Mouse (Mus musculus) right cerebral cortex, postnatal 14 days (tissue): Measurements from ENCODE around the gene Derl2.

Experiments
- DNase-seq: peaks from one replicate; pipeline ENCODE4 v3.0.0; 2022

Derl2 gene

DNA sequence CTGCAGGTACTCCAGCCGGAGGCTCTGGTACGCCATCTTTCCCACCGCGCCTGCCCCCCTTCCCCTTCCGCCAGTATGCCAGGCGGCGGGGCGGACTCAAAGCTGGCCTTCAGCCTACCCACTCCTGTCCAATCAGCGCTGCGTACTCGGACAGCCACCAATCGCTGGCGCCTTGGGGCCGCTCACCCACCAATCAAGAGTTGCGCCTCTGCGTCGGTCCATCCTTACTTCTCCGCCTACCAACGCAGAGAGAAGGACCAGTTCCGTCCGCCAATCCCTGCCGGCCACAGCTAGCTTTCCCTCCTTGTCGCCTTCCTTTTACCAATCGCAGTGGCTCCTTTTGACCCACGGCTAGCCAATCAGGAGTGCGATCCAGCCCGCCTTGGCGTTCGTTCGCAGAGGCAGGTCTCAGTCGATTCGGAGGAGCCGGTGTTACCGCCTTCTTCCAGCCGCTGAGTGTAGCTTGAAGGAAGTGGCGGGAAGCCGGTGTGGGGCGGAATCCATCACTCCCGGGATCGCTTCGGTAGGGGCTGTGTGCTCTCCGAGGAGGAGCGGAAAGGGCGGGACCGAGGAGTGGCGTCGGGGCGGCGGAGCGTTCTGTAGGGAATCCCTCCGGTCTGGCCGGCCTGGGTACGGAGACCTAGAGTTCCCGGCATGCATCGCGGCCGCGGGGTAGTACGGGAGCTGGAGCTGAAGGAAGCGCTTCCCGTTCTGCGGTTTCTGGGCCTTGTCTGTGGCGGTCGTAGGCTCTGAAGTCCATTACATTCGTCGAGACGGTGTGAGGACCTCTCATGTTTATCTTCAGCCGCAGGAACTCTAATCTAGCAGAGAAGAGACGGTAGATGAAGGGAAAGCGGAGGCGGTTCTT is at the start of gene Derl2, which contains the start of gene Mis12:
Derl2 (minus strand) TSS at position 641 of the 868 bp plus-strand sequence.
Mis12 (plus strand) TSS at position 411 of the 868 bp plus-strand sequence.
- peak; percentile 97 for DNase-seq

DNA sequence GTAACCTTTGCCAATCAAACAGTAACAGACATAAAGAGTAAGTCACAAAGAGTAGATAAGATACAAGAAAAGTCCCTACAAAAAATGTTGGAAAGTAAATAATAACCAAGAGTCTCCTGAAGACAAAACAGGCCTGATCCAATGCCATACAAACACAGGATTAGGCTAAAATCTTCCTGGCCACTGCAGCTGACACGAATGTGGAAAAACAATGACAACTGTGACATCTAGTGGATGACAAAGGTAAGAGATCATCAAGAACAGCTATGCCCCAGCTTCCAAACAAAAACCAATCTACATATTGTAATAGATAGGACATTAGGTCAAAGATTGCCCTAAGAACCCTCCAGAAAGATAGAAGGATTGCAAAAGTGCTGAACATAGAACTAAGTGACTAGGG is 32.9 kb upstream of the Derl2 start:
- DNase-seq: no peak

DNA sequence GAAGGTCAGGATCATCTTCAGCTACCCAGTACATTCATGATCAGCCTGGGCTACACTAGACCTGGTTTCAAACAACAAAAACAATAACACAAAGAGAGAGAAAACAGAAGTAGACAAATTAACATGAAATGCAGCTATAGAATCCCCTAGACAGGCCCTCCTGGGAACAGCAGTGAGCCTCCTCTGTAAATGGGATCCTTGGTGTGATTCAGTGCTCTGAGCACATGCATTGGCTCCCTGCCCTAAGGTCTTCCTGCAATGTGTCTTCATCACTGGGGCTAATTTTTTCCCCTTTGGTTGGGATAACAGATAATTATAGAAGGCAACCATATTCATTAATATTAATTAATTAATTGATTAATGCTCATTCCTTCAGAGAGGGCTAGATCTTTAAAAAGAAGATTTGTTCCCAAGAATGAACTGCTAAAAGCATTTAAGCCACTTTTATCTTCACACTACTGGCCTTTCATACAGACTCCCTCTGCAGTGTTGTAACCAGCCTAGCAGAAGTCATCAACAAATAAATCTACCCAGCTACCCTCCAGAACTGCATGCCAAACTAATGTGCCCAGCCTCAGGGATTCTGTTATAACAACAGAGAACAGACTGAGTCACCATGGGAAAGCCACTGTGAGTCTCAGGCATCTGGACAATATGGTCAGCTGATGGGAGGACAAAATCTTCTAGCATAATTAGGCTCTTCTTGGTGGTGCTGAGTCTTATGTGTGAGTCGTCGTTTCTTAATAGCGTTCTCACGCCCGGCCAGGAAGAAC is 20.1 kb upstream of the Derl2 start:
- DNase-seq: no peak

DNA sequence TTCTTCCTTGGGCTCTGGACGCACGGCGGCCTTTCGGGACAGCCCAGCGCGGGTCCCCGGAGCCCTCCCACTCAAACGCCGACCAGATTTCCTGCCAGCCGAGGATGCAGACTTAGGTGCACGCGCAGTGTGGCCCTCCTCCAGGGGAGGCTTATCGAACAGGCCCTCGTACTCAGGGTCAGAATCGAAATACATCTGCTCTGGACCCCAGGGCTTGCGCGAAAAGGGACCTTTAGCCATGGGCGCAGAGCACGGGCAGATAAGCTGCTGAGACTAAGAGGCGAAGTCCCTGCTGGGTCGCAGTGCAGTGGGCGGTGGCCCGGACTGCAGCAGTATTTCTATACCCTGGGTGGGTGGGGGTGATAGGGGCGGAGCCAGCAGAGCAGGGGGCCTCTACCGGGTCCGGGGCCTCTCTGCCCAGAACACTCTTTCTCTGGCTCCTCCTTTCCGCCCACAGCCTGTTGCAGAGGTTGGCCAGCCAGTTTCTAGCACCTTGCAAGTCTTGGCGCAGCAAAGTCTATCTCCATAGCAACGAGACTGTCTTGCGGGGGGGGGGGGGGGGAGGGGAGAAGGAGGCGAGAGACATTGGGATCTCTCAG is 13.6 kb upstream of the Derl2 start, which contains the start of gene 6330403K07Rik:
6330403K07Rik (minus strand) TSS at position 351 of the 599 bp plus-strand sequence.
- peak; percentile 60 for DNase-seq

DNA sequence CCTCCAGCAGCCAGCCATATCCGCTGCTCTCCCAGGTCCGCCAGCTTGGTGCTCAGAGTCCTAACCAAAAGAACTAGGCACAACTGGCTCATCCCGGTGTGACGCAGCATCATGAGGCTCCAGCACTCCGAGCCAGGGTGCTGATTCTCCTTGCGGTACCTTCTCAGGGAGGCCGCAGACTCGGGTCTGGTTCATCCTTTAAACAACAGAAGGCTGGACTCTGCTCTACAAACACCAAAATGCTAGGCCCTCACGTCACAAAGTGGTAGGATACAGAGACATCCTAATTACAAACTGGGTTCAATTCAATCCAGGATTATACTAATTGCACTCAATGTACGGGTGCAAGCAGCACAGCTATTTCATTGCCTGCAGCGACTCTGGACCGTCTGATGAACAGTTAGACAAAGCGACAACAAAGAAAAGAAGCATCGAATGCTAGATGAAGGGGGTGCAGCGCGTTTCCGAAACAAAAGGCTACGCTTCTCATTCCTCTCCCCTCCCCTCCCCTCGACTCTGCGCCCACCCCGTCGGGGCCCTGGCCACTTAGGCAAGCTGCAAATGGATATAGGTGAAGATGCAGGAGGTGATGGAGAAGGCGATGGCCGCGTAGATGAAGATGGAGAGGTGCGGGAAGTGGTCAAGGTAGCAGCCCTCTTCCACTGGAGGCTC is 13.0 kb upstream of the Derl2 start:
- peak; percentile 22 for DNase-seq

DNA sequence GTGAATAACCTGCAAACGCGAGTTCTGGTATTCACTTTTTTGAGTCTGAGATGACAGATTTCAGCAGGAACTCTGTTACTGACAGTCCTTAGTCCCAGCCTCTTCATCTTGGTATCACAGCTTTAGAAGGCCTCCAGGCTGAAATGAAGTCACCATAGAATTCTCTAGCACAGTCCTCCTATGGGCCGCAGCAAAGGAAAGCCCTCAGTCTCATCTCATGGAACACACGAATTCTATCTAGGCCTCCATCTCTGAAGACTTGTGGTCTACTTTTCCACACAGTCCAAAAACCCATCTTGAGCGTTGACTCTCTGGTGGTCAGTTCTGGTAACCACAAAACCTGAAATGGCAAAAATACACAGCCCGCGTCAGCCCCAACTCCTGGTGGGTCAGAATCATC is 12.4 kb upstream of the Derl2 start:
- no peak for DNase-seq

DNA sequence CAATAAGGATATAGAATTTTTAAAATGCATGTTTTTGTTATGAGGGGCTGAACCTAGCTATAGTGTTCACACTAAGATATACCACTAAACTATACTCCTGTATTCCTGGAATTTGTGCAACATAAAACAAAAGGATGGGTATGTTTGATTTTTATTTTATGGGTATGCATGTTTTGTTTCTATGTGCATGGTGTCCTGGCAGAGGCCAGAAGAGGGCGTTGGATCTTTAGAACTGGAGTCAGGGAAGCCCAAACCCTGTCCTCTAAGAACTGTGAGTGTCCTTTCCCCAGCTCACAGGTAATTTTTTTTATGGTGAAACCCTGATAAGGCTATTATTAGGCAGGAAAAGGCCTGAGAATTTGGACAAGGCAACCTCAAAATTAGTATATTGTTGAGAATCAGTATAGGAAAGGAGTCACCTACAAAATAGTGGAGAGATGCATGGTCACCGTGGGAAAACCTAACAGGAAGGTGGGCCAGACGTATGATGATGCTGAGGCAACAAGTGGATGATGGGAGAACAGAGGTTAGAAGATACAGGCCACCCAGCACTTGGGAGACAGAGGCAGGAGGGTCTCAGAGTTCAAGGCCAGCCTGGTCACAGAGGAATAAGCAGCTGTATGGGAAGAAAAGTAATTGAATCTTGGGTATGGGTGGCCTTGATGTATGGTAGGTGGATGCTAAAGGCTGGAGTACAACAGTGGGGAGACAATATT is 9.9 kb upstream of the Derl2 start:
- no peak for DNase-seq

DNA sequence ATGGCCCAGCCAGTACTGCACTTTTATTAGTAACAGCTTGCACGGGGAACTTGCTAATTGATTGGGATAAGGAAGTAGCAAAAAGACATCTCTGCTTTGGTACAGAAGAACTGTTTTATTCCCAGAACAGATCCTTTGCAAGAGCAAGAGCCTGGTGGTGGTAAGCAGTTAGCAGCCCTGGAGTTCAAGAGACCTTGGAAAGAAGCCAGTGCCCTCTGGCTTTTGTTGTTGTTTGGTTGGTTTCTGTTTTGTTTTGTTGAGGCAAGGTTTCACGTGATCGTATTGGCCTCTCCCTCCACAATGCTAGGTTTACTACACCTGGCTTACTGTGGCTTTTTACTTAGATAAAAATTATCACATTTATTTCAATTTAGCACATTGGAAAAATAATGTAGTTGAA is 8.6 kb upstream of the Derl2 start:
- DNase-seq: no peak

DNA sequence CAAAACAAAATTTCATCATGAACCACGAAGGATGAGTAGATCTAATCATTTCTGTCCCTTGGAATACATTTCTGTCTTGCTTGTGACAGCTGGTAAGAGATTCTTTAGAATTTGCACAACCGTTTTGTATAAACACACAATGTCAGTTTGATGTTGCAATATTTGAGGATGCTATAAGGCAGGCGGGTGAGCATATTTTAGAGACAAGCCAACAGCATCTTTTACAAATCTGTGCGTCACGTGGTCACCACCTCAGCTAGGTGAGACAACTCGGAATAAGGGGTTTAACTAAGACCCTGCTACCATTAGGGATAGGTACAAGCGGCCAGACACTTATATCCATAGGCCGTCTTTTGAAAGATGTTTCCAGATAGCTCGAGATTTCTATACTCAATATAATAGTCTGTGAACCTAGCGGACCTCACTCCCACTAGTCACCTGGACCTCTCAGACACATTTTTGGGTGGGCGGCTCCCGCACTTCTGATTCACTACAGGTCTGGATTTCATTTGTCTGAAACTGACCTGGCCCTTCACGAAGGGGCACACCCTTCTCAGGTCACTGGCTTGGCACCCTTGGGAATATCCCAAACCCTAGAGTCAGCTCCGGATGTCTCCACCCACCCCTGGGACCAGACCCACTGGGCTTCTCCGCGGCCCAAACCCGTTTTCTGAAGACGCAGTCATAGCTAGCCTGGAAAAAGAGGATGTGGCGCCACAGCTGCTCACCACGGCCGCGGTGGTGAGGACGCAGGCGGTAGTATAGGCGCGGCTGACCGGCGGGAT is 1.0 kb downstream of the Derl2 start:
- DNase-seq: no peak

DNA sequence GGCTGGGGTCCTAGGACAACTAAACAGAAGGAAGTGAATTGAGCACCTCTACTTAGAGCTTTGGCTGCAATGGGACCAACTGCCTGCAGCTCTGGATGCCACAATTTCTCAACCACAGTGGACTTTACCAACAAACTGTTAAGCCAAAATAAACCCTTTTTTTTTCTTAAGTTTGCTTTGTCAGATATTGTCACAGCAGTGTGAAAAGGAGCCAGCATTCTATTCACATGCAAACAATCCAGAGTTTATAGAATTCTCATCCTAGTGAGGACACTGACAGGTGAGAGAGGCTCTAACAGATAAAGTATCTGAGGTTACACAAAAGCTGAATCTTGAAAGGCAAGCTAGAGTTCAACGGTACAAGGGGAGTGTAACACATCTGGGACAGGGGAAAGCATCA is 2.6 kb downstream of the Derl2 start:
- no peak for DNase-seq

DNA sequence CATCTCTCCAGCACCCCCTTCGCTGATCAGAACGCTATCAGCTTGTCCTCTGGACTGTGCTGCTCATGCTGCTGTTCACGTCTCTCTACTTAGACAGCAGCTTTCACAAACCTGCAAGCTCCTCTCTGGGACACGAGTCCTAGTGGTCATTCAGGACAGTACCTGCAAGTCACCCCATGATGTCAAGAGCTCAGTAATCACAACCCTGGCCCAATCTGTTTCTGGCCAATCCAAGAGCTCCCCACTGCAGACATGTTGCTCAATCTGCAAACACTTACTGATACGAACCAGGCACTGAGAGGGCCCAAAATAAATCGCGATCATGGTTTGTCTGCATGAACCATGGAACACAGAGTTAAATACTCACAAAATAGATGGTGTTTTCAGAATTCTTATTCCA is 6.9 kb downstream of the Derl2 start:
- DNase-seq: no peak

DNA sequence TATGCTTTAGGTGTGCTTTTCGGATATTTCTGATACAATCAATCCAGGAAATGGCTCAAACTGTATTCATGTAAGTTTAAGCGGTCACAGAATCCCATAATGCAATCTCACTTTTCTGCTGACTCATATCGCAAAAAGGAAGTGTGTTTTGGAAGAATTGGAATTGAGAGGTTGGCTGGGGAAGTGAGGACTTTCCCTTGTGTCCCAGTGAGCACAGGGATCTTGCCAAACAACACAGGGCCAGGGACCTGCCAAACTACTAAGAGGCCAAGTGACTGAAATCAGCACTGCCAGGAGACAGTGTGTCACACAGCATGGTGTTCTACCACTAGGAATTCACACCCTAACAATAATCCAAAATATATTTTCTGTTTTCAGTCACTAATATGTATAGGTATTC is 11.3 kb downstream of the Derl2 start:
- no peak for DNase-seq

DNA sequence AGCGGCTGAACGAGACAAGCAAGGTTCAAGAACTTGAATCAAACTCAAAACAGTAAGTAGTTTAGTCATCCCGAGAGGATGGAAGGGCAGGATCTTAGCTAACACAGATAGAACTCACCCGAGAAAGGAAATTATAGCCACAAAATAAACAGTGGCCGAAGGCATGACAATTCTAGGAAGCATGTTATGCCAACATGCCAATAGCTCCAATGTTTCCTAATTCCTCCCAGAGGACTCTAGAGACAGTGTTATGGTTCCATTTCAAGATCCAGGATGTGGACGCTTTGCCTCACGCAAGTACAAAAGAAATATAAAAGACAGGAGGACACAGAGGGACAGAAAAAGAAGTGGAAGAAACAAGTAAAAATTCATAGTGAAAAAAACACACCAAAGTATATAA is 11.8 kb downstream of the Derl2 start:
- DNase-seq: no peak

DNA sequence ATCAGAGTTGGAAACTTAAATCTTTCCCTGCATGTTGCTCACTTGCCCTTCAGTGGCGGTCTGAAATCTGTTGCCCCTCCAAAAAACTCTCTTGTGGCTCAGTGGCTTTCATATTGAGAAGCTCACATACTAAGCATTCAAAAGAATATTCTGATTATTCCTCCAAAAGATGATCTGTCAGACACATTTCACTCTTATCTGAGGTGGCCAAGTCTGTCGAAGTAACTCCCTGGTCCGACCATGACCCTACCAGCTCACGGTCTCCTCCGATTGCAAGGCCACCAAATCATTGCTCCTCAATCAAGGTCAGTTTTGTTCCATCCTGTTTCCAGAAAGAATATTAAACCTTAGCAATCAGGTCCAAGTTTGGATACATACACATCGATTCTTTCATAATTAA is 12.6 kb downstream of the Derl2 start:
- no peak for DNase-seq

DNA sequence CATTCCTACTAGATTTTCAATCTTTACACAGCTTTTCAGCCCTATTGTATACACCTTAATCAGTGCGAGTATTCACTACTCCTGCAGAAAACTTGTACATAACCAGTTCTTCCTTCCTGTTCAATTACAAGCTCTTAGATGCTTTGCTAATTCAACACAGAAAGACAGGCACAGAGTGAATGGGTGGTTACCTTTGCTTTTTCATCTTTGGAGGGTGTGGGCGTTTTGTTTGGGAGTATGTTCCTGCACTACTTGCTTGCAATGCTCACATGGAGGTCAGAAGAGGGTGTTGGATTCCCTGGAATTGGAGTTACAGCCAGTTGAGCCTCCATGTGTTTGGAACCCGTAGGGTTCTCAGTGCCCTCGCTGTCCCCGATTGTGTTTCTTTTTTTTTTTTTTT is 14.6 kb downstream of the Derl2 start:
- no peak for DNase-seq

DNA sequence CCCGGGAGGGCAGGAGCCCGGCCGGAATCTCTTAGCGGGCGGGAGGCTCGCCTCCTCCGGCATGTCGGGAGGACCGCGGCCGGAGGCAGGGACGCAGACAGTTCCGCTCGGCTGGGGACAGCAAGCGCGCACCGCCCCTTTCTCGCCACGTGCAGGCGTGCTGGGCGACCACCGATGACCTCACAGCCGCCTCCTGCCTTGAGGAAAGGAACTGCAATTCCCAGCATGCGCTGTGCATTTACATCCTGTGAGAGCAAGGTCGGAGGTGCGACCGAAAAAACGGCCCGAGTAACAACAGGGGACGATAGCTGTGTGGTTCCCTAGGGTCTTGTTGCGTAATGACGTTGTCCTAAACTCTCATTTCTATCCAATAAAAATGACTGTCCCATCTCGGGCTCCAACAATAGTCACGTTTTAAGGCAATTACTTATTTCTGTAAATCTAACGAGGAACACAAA is 15.3 kb downstream of the Derl2 start, which contains the start of gene Dhx33:
Dhx33 (minus strand) TSS at position 122 of the 458 bp plus-strand sequence.
- DNase-seq: peak; percentile 95

DNA sequence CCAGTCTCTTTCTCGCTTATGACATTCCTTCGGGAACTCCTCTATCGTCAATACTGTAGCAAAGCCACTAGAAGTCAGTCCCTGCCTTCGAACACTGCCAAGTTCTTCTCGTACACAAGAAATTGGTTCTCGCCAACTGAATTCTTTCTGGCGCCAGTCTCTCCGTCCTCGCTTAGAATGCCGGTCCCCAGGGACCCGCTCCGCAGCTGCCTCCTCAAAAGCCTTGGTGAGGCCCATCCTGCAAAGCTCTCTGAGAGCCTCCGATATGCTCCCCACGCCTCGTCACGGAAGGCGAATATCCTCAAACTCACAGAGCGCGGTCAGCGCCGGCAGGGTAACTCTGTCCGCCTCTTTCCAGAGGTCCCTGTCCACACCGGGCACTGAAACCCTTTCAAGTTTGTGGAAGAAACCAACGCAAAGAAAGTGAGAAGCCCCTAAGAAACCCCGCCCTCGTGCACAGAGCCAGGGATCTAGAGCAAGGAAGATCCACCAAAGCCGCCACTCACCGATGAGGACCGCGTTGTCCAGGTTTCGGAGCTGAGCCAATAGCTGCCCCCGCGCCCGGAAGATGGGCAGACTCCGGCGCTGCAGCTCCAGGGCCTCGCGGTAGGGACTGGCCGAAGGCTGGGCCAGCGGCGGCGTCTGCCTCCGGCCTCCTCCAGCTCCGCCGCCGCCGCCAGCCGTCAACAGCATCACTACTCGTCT is 15.9 kb downstream of the Derl2 start:
- DNase-seq: no peak

DNA sequence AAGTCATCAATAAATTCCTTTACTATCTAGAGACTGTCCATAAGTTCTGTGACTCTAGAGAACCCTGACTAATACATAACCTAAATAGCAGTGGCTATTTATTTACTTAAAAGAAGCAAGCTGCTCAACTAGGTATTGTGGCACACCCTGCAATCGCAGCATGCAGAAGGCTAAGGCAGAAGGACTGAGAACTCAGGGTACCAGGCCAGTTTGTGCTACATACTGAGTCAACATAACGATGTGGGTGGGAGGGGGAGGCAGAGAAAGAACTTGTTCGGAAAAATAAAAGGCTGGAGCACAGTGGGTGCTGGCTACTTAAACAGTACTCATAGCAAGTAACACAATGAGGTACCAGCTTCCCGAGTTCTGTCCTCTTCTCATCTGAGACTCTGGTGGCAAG is 18.5 kb downstream of the Derl2 start:
- DNase-seq: no peak

DNA sequence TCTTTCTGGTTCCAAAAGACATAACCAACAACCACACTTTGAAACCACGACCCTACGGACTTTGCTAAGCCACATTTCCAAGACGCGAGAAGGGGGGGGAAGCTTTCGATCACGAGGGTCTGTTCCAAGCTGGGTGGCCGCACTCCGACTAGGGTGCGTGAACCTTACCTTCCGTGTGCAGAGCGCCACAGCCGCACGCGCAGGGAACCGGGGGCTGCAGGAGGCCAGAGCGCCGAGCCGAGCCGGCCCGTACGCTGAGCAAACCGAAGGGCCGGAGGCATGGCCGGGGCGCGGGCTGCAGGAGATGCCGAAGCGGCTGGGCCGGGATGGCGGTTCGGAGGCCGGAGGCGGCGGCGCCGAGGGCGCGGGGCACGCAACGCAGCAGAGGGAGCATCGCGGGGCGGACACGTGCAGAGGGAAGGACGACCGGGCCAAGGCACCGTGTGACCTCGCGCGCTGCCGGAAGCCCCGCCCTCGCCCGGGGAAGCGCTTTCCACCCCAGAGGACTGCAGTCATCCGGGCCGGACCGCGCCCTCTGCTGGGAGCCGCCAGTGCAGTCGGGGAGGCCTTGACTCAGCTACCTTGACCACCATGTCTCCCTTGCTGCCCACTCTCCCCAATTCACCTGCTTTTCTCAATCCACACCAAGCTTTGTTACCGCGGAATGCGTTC is 36.9 kb downstream of the Derl2 start, which contains the start of gene C1qbp:
C1qbp (minus strand) TSS at position 470 of the 672 bp plus-strand sequence.
- peak; percentile 96 for DNase-seq

DNA sequence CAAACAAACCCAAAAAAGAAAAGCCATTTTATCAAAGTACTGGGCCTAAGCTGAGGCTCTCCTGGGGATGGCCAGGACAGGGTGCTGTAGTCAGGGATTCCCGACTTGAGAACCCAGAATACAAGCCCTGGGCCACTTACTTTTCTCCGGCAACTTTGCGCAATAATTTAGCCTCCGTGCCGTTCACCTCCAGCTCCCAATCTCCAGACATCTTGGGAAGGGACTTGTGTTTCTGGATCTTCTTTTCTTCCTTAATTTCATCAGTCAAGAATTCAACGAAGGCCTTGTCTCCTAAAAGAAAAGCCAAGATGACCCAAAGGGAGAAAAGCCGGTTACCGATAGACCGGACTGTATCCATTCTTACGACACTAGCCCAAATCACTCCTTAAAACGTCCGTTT is 37.6 kb downstream of the Derl2 start:
- no peak for DNase-seq
